Mouse (Mus musculus) E14TG2a.4 (cell line): ENCODE measurements around the gene Podxl2.

ENCODE experiments used
- CTCF ChIP-seq: conservative IDR thresholded peaks from 2 replicates; pipeline ENCODE4 v1.5.1; 2014; ENCODE audit warnings: low read length
- NANOG ChIP-seq: IDR thresholded peaks from 2 replicates; pipeline ENCODE4 v1.6.1; 2014; ENCODE audit warnings: borderline replicate concordance, low read length, mixed read lengths

- no peak for TF ChIP-seq CTCF
- no peak for TF ChIP-seq NANOG
These were observed 30.8 kb downstream of the Podxl2 start for GRCm38 (mm10) chr6:88843781-88844725.
